Mouse (Mus musculus): ENCODE results near the gene Cblc. TPM values are rescaled to one million over a fixed set of nuclear protein-coding genes. Genes with fewer than 3 reads are reported as not detected.

The Cblc gene
- polyA plus RNA-seq, 1 experiment from 2014 or later = 4.7 TPM

GRCm38 (mm10) chr7:19822193-19822592, 25.6 kb upstream of the Cblc start:
- DNase-seq (ENCODE audit: low spot score) (no peak), ATAC-seq (ENCODE audit: low read depth) (no peak)
- Histone ChIP-seq H3K4me1 (ENCODE audit: control insufficient read depth, insufficient read depth, low read length) (peaks cover 35% of the 10 kb centered on the region), H3K4me2 (ENCODE audit: low read depth, low read length) (peak overlapping the region; percentile 79), H3K27ac (replicated peaks; ENCODE audit: low read depth, low read length) (0 out of 2 replicates have a peak overlapping the region, but pooled peaks have one; percentile 21), H3K9me3 (ENCODE audit: control insufficient read depth, low read length) (peaks cover 5% of the 10 kb centered on the region; the same call in 1 of the 2 replicates), H3K36me3 (ENCODE audit: control insufficient read depth, insufficient read depth, low read length) (no peaks in the 10 kb centered on the region), H3K9ac (ENCODE audit: low read depth, low read length) (peak overlapping the region; percentile 71), H3K27me3 (replicated peaks; ENCODE audit: control insufficient read depth, insufficient read depth, low read length) (peaks cover 13% of the 10 kb centered on the region), H3K4me3 (ENCODE audit: low read depth, low read length) (peak overlapping the region; percentile 44)
- WGBS = 16% methylated on average over 5 of the region's 20 CpGs

GRCm38 (mm10) chr7:19821633-19822032, 25.0 kb upstream of the Cblc start:
- ATAC-seq (ENCODE audit: low read depth) (no peak), DNase-seq (ENCODE audit: low spot score) (no peak)
- peaks cover 41% of the 10 kb centered on the region for H3K4me1 ChIP-seq (ENCODE audit: control insufficient read depth, insufficient read depth, low read length)
- H3K9ac ChIP-seq (ENCODE audit: low read depth, low read length) = no peak overlapping the region
- WGBS = 65% methylated on average over 7 of the region's 7 CpGs
- H3K4me3 ChIP-seq (ENCODE audit: low read depth, low read length) = peak overlapping the region; percentile 44
- peaks cover 5% of the 10 kb centered on the region; the same call in 1 of the 2 replicates for H3K9me3 ChIP-seq (ENCODE audit: control insufficient read depth, low read length)
- peak overlapping the region; percentile 79; the same call in 1 of the 2 replicates for H3K4me2 ChIP-seq (ENCODE audit: low read depth, low read length)
- no peaks in the 10 kb centered on the region for H3K36me3 ChIP-seq (ENCODE audit: control insufficient read depth, insufficient read depth, low read length)
- no peak overlapping the region for H3K27ac ChIP-seq (replicated peaks; ENCODE audit: low read depth, low read length)
- H3K27me3 ChIP-seq (replicated peaks; ENCODE audit: control insufficient read depth, insufficient read depth, low read length) = peaks cover 13% of the 10 kb centered on the region

- Histone ChIP-seq H3K4me1 (ENCODE audit: control insufficient read depth, insufficient read depth, low read length) (peaks cover 44% of the 10 kb centered on the region), H3K27me3 (replicated peaks; ENCODE audit: control insufficient read depth, insufficient read depth, low read length) (peaks cover 13% of the 10 kb centered on the region)
- WGBS = 68% methylated on average over 3 of the region's 3 CpGs
Observed at GRCm38 (mm10) chr7:19820347-19821048, 23.9 kb upstream of the Cblc start.

DNA sequence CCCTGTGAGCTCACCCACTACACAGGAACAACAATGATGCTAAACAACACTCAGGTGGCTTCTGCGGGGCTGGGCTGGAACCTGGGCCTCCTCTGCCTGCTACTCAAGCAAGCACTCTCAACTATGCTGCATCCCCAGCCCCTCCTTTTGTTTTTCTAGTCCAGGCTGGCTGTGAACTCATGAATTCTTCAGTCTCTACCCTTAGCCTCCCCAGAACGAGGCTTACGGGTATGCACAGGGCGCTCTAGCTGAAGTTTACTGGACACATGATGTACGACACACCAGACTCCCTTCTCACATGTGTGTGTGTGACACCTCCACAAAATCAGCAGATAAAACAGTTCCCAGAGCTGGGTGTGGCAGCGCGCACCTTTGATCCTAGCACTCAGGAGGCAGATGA, 22.3 kb upstream of the Cblc start:
- no peak overlapping the region for H3K4me2 ChIP-seq (ENCODE audit: low read depth, low read length)
- WGBS = 77% methylated on average over 7 of the region's 7 CpGs
- no peaks in the 10 kb centered on the region for H3K36me3 ChIP-seq (ENCODE audit: control insufficient read depth, insufficient read depth, low read length)
- H3K27ac ChIP-seq (replicated peaks; ENCODE audit: low read depth, low read length) = no peak overlapping the region
- H3K27me3 ChIP-seq (replicated peaks; ENCODE audit: control insufficient read depth, insufficient read depth, low read length) = peaks cover 13% of the 10 kb centered on the region
- H3K4me3 ChIP-seq (ENCODE audit: low read depth, low read length) = no peak overlapping the region
- H3K4me1 ChIP-seq (ENCODE audit: control insufficient read depth, insufficient read depth, low read length) = peaks cover 34% of the 10 kb centered on the region
- H3K9me3 ChIP-seq (ENCODE audit: control insufficient read depth, low read length) = peaks cover 5% of the 10 kb centered on the region; the same call in 1 of the 2 replicates
- ATAC-seq (ENCODE audit: low read depth) (no peak), DNase-seq (ENCODE audit: low spot score) (no peak)
- no peak overlapping the region for H3K9ac ChIP-seq (ENCODE audit: low read depth, low read length)

More at GRCm38 (mm10) chr7:19820347-19821048, 23.9 kb upstream of the Cblc start:
- Histone ChIP-seq H3K27ac (replicated peaks; ENCODE audit: low read depth, low read length) (no peak overlapping the region), H3K9ac (ENCODE audit: low read depth, low read length) (no peak overlapping the region), H3K4me3 (ENCODE audit: low read depth, low read length) (no peak overlapping the region), H3K36me3 (ENCODE audit: control insufficient read depth, insufficient read depth, low read length) (no peaks in the 10 kb centered on the region), H3K4me2 (ENCODE audit: low read depth, low read length) (no peak overlapping the region), H3K9me3 (ENCODE audit: control insufficient read depth, low read length) (peaks cover 5% of the 10 kb centered on the region; the same call in 1 of the 2 replicates)
- no peak for DNase-seq (ENCODE audit: low spot score)
- ATAC-seq (ENCODE audit: low read depth) = no peak

- Histone ChIP-seq H3K4me3 (ENCODE audit: low read depth, low read length) (no peak overlapping the region), H3K9me3 (ENCODE audit: control insufficient read depth, low read length) (peaks cover 5% of the 10 kb centered on the region; the same call in 1 of the 2 replicates), H3K4me1 (ENCODE audit: control insufficient read depth, insufficient read depth, low read length) (peaks cover 31% of the 10 kb centered on the region), H3K27ac (replicated peaks; ENCODE audit: low read depth, low read length) (no peak overlapping the region), H3K27me3 (replicated peaks; ENCODE audit: control insufficient read depth, insufficient read depth, low read length) (peaks cover 13% of the 10 kb centered on the region), H3K36me3 (ENCODE audit: control insufficient read depth, insufficient read depth, low read length) (no peaks in the 10 kb centered on the region), H3K9ac (ENCODE audit: low read depth, low read length) (no peak overlapping the region), H3K4me2 (ENCODE audit: low read depth, low read length) (no peak overlapping the region)
- DNase-seq (ENCODE audit: low spot score) = no peak
- no peak for ATAC-seq (ENCODE audit: low read depth)
- 72% methylated on average over 5 of the region's 5 CpGs for WGBS
Observed at GRCm38 (mm10) chr7:19818440-19818839, 21.8 kb upstream of the Cblc start.

DNA sequence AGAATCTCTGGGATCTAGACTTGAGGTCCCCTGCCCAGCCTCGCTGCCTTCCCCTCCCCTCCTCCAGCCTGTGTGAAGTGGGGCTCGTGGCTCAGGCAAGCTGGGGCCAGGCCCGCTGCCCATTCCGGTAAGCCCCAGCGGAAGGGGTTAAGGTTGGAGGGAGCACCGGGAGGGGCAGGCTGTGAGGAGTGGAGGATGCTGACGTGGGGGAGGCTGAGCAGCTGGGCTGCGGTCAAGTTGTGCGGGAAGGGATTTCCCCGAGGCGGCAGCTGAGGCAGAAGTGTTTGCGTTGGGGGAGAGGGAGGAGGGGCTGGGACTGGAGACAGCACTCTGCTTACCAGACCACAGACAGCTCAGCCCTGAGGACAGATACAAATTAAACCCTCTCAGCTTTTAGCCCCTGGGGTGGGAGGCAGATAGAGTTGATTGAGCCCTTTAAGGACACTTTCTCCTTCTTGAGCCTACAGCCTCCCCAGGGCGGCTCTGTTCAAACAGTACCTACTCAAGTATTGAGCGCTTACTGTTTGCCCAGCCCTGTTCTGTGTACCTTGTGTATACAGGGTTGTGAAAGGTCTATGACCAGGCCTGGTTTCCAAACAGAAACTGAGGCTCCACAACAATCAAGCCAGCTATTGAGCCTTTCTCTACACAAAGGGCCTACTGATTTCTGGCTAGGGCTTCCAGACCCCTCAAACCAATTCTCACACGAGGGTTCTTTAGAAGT, 20.9 kb upstream of the Cblc start:
- 6% methylated on average over 15 of the region's 15 CpGs for WGBS
- H3K4me1 ChIP-seq (ENCODE audit: control insufficient read depth, insufficient read depth, low read length) = peaks cover 22% of the 10 kb centered on the region
- H3K36me3 ChIP-seq (ENCODE audit: control insufficient read depth, insufficient read depth, low read length) = no peaks in the 10 kb centered on the region
- ATAC-seq (ENCODE audit: low read depth) (peak; percentile 87), DNase-seq (ENCODE audit: low spot score) (peak; percentile 92)
- H3K9me3 ChIP-seq (ENCODE audit: control insufficient read depth, low read length) = peaks cover 5% of the 10 kb centered on the region; the same call in 1 of the 2 replicates
- H3K27me3 ChIP-seq (replicated peaks; ENCODE audit: control insufficient read depth, insufficient read depth, low read length) = peaks cover 13% of the 10 kb centered on the region
- peak overlapping the region; percentile 46 for H3K9ac ChIP-seq (ENCODE audit: low read depth, low read length)
- H3K4me2 ChIP-seq (ENCODE audit: low read depth, low read length) = peak overlapping the region; percentile 60
- H3K27ac ChIP-seq (replicated peaks; ENCODE audit: low read depth, low read length) = peak overlapping the region; percentile 71
- H3K4me3 ChIP-seq (ENCODE audit: low read depth, low read length) = peak overlapping the region; percentile 33

- Histone ChIP-seq H3K36me3 (ENCODE audit: control insufficient read depth, insufficient read depth, low read length) (no peaks in the 10 kb centered on the region), H3K9ac (ENCODE audit: low read depth, low read length) (peak overlapping the region; percentile 46), H3K27ac (replicated peaks; ENCODE audit: low read depth, low read length) (peak overlapping the region; percentile 71), H3K27me3 (replicated peaks; ENCODE audit: control insufficient read depth, insufficient read depth, low read length) (peaks cover 12% of the 10 kb centered on the region; the same call in 1 of the 2 replicates), H3K4me3 (ENCODE audit: low read depth, low read length) (peak overlapping the region; percentile 33), H3K9me3 (ENCODE audit: control insufficient read depth, low read length) (peaks cover 5% of the 10 kb centered on the region; the same call in 1 of the 2 replicates), H3K4me2 (ENCODE audit: low read depth, low read length) (peak overlapping the region; percentile 60), H3K4me1 (ENCODE audit: control insufficient read depth, insufficient read depth, low read length) (peaks cover 21% of the 10 kb centered on the region)
- DNase-seq (ENCODE audit: low spot score) = peak; percentile 89
- under 1% methylated on average over 21 of the region's 28 CpGs for WGBS
- peak; percentile 67 for ATAC-seq (ENCODE audit: low read depth)
Observed at GRCm38 (mm10) chr7:19816224-19816771, 19.7 kb upstream of the Cblc start.

Data from embryonic facial prominence, embryonic 14.5 days (tissue).